ENCODE assay signal across 24 mouse cellular contexts in the genomic region with DNA sequence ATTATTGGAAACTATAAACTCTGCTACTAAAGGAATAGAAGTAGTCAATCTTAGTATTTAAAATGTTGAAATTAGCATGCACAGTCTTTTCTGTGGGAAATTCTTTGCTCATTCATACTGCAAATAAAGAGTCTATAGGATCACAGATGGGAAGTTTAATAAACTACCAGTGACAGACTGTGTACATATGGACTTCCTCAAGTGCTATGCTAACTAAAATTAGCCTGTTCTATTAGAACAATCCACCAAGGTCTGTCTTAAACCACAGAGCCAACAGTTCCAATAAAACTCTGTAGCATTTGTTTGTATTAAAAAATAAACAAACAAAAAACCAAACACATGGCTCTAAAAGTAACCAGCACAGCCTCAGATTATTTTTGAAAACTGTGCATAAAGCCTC.
"Had no signal": no experiment of that assay in that cellular context is flagged by ENCODE, and none has a peak within 500 bp of the region (broad histone marks: within the 10 kb centered on the region; RNA-seq: fewer than 3 reads in every experiment).

No protein-coding gene starts in this region.

- DNase-seq: forebrain, postnatal 0 days; gastrocnemius, postnatal 14 days; gastrocnemius, postnatal 36 days; heart, adult 11 months; heart, adult 2 months; heart, postnatal 14 days; heart, postnatal 36 days; kidney, adult 11 months; kidney, adult 2 months; kidney, adult 9 months; kidney, postnatal 10 days; kidney, postnatal 36 days; layer of hippocampus, adult 9-11 months; layer of hippocampus, postnatal 36 days; left cerebral cortex, postnatal 4 days had no signal

- H3K4me1 ChIP-seq: heart, embryonic 13.5 days; heart, embryonic 15.5 days; hindbrain, embryonic 13.5 days; hindbrain, embryonic 15.5 days; kidney, embryonic 15.5 days; limb, embryonic 13.5 days; limb, embryonic 15.5 days had no signal

- ATAC-seq: forebrain, postnatal 0 days; hindbrain, postnatal 0 days had no signal

- H3K4me3 ChIP-seq: heart, adult 2 months; heart, embryonic 13.5 days; heart, embryonic 15.5 days; hindbrain, embryonic 13.5 days; hindbrain, embryonic 15.5 days; kidney, embryonic 15.5 days; limb, embryonic 13.5 days; limb, embryonic 15.5 days had no signal

- H3K4me2 ChIP-seq: heart, embryonic 11.5 days; heart, embryonic 13.5 days; heart, embryonic 15.5 days; hindbrain, embryonic 13.5 days; hindbrain, embryonic 15.5 days; kidney, embryonic 15.5 days; limb, embryonic 13.5 days; limb, embryonic 15.5 days had no signal

- H3K9ac ChIP-seq: forebrain, postnatal 0 days; heart, embryonic 13.5 days; heart, embryonic 15.5 days; hindbrain, embryonic 13.5 days; hindbrain, embryonic 15.5 days; kidney, embryonic 15.5 days; limb, embryonic 13.5 days; limb, embryonic 15.5 days had no signal

- H3K9me3 ChIP-seq: heart, embryonic 13.5 days; heart, embryonic 15.5 days; hindbrain, embryonic 13.5 days; hindbrain, embryonic 15.5 days; kidney, embryonic 15.5 days; limb, embryonic 13.5 days; limb, embryonic 15.5 days had no signal

- H3K36me3 ChIP-seq: heart, embryonic 13.5 days; heart, embryonic 15.5 days; hindbrain, embryonic 13.5 days; hindbrain, embryonic 15.5 days; kidney, embryonic 15.5 days; limb, embryonic 13.5 days; limb, embryonic 15.5 days had no signal

- H3K27ac ChIP-seq: heart, adult 2 months; heart, embryonic 13.5 days; heart, embryonic 15.5 days; hindbrain, embryonic 13.5 days; hindbrain, embryonic 15.5 days; hindbrain, postnatal 0 days; kidney, embryonic 15.5 days; limb, embryonic 13.5 days; limb, embryonic 15.5 days had no signal
